Mouse (Mus musculus) lung, adult 2 months (tissue): Measurements from ENCODE around the gene Pcif1.
"Not testable (repeated sequence)": the region's sequence is repeated elsewhere in the genome, so short reads cannot be mapped to it uniquely, and the experiment has no call there.

Experiments
- CTCF ChIP-seq: fragments of 200-500 bp; IDR thresholded peaks from 2 replicates; pipeline ENCODE4 v1.5.1; 2011; ENCODE audit warnings: mild to moderate bottlenecking, low read length, control low read depth; ENCODE audit not compliant: insufficient read depth
- POLR2A ChIP-seq: fragments of 200-500 bp; IDR thresholded peaks from 2 replicates; pipeline ENCODE4 v1.6.1; 2011; ENCODE audit warnings: low read depth, mild to moderate bottlenecking, control low read depth, low read length, borderline replicate concordance; ENCODE audit errors: extremely low read depth

- TF ChIP-seq POLR2A, CTCF: not testable (repeated sequence)
Observed at GRCm38 (mm10) chr2:164875648-164876047, 3.5 kb upstream of the Pcif1 start.
